Mouse (Mus musculus) ES-Bruce4 (cell line): ENCODE measurements around the gene Lpcat1. TPM values are rescaled to one million over a fixed set of nuclear protein-coding genes. Genes with fewer than 3 reads are reported as not detected.

Source experiments
- H3K27ac ChIP-seq: 2 replicates; pipeline ENCODE4 v1.5.1; 2012; ENCODE audit warnings: low read length, inconsistent platforms; ENCODE audit not compliant: insufficient read depth
- H3K27me3 ChIP-seq: 2 replicates; pipeline ENCODE4 v1.6.1; 2012; ENCODE audit warnings: mild to moderate bottlenecking, low read length, inconsistent platforms; ENCODE audit not compliant: control insufficient read depth, poor library complexity, insufficient read depth, severe bottlenecking
- H3K36me3 ChIP-seq: 2 replicates; pipeline ENCODE4 v1.6.1; 2012; ENCODE audit warnings: inconsistent platforms, mild to moderate bottlenecking, low read length, moderate library complexity; ENCODE audit not compliant: control insufficient read depth, poor library complexity, insufficient read depth, severe bottlenecking
- H3K4me1 ChIP-seq: one replicate; pipeline ENCODE4 v1.8.1; 2011; ENCODE audit warnings: low read length; ENCODE audit not compliant: control insufficient read depth, insufficient read depth
- H3K4me3 ChIP-seq: 2 replicates; pipeline ENCODE4 v1.5.1; 2011; ENCODE audit warnings: low read depth, mild to moderate bottlenecking, low read length
- H3K9ac ChIP-seq: 2 replicates; pipeline ENCODE4 v1.6.1; 2012; ENCODE audit warnings: low read depth, mild to moderate bottlenecking, inconsistent platforms; ENCODE audit not compliant: poor library complexity, severe bottlenecking
- H3K9me3 ChIP-seq: replicated peaks from 2 replicates; pipeline ENCODE4 v1.6.1; 2012; ENCODE audit warnings: mild to moderate bottlenecking, low read length, inconsistent platforms; ENCODE audit not compliant: control insufficient read depth, poor library complexity, insufficient read depth, severe bottlenecking
- CTCF ChIP-seq: IDR thresholded peaks from one replicate; pipeline ENCODE4 v1.8.1; 2011; ENCODE audit warnings: low read depth, low read length
- EP300 ChIP-seq: IDR thresholded peaks from 2 replicates; pipeline ENCODE4 v1.6.1; 2011; ENCODE audit warnings: low read depth, low read length; ENCODE audit not compliant: insufficient read depth
- POLR2A ChIP-seq: IDR thresholded peaks from one replicate; pipeline ENCODE4 v1.8.1; 2011; ENCODE audit warnings: low read length; ENCODE audit not compliant: insufficient read depth
- polyA plus RNA-seq: library from polyadenylated mRNA; stranded (reverse); fragments of >200 nt; gene quantifications from 2 replicates; pipeline ENCODE4 v1.2.4, GENCODE M21; 2011; ENCODE audit warnings: low read depth; ENCODE audit not compliant: missing spikeins, insufficient read depth, insufficient read length

The Lpcat1 gene
- polyA plus RNA-seq, 1 experiment = 44.8 TPM

- Histone ChIP-seq H3K4me1 (no peaks in the 10 kb centered on the region), H3K9ac (no peak overlapping the region), H3K36me3 (no peaks in the 10 kb centered on the region), H3K9me3 (no peaks in the 10 kb centered on the region; the same call in 1 of the 2 replicates), H3K27ac (no peak overlapping the region), H3K4me3 (no peak overlapping the region), H3K27me3 (no peaks in the 10 kb centered on the region)
- no peak for TF ChIP-seq CTCF
- TF ChIP-seq EP300 = no peak
- TF ChIP-seq POLR2A = no peak
Observed at GRCm38 (mm10) chr13:73564201-73564600, 97.2 kb downstream of the Lpcat1 start.

Other genes starting within 250 kb of the Lpcat1 start
- gene Irx4, start 206.7 kb upstream of the Lpcat1 start, polyA plus RNA-seq = 0.49 and 0.65 TPM in 2 replicates
- gene Mrpl36, start 138.7 kb upstream of the Lpcat1 start, polyA plus RNA-seq = 49.3 and 60.5 TPM in 2 replicates
- gene Ndufs6, start 138.7 kb upstream of the Lpcat1 start, polyA plus RNA-seq = 233 and 263 TPM in 2 replicates
- gene Slc6a3, start 69.5 kb downstream of the Lpcat1 start, polyA plus RNA-seq = 0.26 TPM in 1 of 2 replicates, not detected in the other
- gene Clptm1l, start 136.8 kb downstream of the Lpcat1 start, polyA plus RNA-seq = 39.6 and 40.8 TPM in 2 replicates
- gene Tert, start 159.7 kb downstream of the Lpcat1 start, polyA plus RNA-seq = 27.7 and 32.0 TPM in 2 replicates
- gene Slc6a18, start 210.8 kb downstream of the Lpcat1 start, polyA plus RNA-seq = not detected in 2 replicates
- 0.16 and 1.3 TPM in 2 replicates for gene Slc6a19, start 237.7 kb downstream of the Lpcat1 start, polyA plus RNA-seq